In genomic region chr5:36869186-36869577, GRCm38 (mm10) we compare ENCODE assay signal across 8 mouse cellular contexts. TPM values are rescaled to one million over a fixed set of nuclear protein-coding genes. Genes with fewer than 3 reads are reported as not detected.
DNase-seq lines count a peak whose midpoint lies in the region; ATAC-seq and TF ChIP-seq lines count a peak whose summit lies in the region.

No protein-coding gene starts in this region.

- TF ChIP-seq POLR2A in ES-Bruce4 (IDR thresholded peaks at IDR 0.05; ENCODE audit: insufficient read depth, low read length): no peak
- no peak for TF ChIP-seq POLR2A in thymus, adult 2 months (IDR thresholded peaks at IDR 0.05; ENCODE audit: control insufficient read depth, extremely low read depth, insufficient read depth, low read length, poor library complexity)

- no peaks in the 10 kb centered on the region for H3K36me3 ChIP-seq in heart, embryonic 10.5 days
- no peaks in the 10 kb centered on the region for H3K36me3 ChIP-seq in ES-Bruce4 (ENCODE audit: control insufficient read depth, insufficient read depth, low read length, poor library complexity, severe bottlenecking)
- no peaks in the 10 kb centered on the region for H3K36me3 ChIP-seq in embryonic facial prominence, embryonic 11.5 days (replicated peaks; ENCODE audit: control insufficient read depth, insufficient read depth, low read depth, low read length)
- H3K36me3 ChIP-seq in limb, embryonic 13.5 days: no peaks in the 10 kb centered on the region
- H3K36me3 ChIP-seq in thymus, adult 2 months (ENCODE audit: control insufficient read depth, insufficient read depth, low read length): no peaks in the 10 kb centered on the region

- H3K4me2 ChIP-seq in embryonic facial prominence, embryonic 11.5 days (ENCODE audit: low read depth, low read length): peak overlapping the region; percentile 92
- H3K4me2 ChIP-seq in limb, embryonic 13.5 days (replicated peaks): peak overlapping the region; percentile 84

- H3K27me3 ChIP-seq in heart, embryonic 10.5 days (ENCODE audit: insufficient read depth, poor library complexity, severe bottlenecking): peaks cover 100% of the 10 kb centered on the region
- H3K27me3 ChIP-seq in ES-Bruce4 (ENCODE audit: control insufficient read depth, insufficient read depth, low read length, poor library complexity, severe bottlenecking): peaks cover 17% of the 10 kb centered on the region
- peaks cover 59% of the 10 kb centered on the region for H3K27me3 ChIP-seq in embryonic facial prominence, embryonic 11.5 days (ENCODE audit: control insufficient read depth, insufficient read depth, low read length)
- peaks cover 100% of the 10 kb centered on the region for H3K27me3 ChIP-seq in limb, embryonic 13.5 days
- H3K27me3 ChIP-seq in thymus, adult 2 months (ENCODE audit: control insufficient read depth, insufficient read depth, low read length): peaks cover 16% of the 10 kb centered on the region

- peak overlapping the region; percentile 79 for H3K9ac ChIP-seq in ES-Bruce4 (ENCODE audit: low read depth, poor library complexity, severe bottlenecking)
- no peak overlapping the region for H3K9ac ChIP-seq in embryonic facial prominence, embryonic 11.5 days (replicated peaks; ENCODE audit: low read length)
- H3K9ac ChIP-seq in limb, embryonic 13.5 days: no peak overlapping the region

- no peak overlapping the region for H3K27ac ChIP-seq in heart, embryonic 10.5 days
- no peak overlapping the region for H3K27ac ChIP-seq in ES-Bruce4 (ENCODE audit: insufficient read depth, low read length)
- no peak overlapping the region for H3K27ac ChIP-seq in embryonic facial prominence, embryonic 11.5 days (replicated peaks; ENCODE audit: low read depth, low read length)
- no peak overlapping the region for H3K27ac ChIP-seq in limb, embryonic 13.5 days
- H3K27ac ChIP-seq in thymus, adult 2 months (ENCODE audit: control insufficient read depth, insufficient read depth, low read length): no peak overlapping the region

- WGBS in heart, embryonic 10.5 days: 1% methylated on average over 7 of the region's 7 CpGs
- 3% methylated on average over 7 of the region's 7 CpGs for WGBS in embryonic facial prominence, embryonic 11.5 days
- 1% methylated on average over 7 of the region's 7 CpGs for WGBS in limb, embryonic 13.5 days
- WGBS in thymus, adult 2 months: 7% methylated on average over 7 of the region's 7 CpGs

- H3K9me3 ChIP-seq in heart, embryonic 10.5 days: 0 out of 2 replicates have a peak, but pooled peaks cover 4% of the 10 kb centered on the region
- no peaks in the 10 kb centered on the region for H3K9me3 ChIP-seq in ES-Bruce4 (replicated peaks; ENCODE audit: control insufficient read depth, insufficient read depth, low read length, poor library complexity, severe bottlenecking)
- H3K9me3 ChIP-seq in embryonic facial prominence, embryonic 11.5 days (replicated peaks; ENCODE audit: control insufficient read depth, low read length): no peaks in the 10 kb centered on the region
- peaks cover 11% of the 10 kb centered on the region for H3K9me3 ChIP-seq in limb, embryonic 13.5 days

- H3K4me3 ChIP-seq in heart, embryonic 10.5 days: peak overlapping the region; percentile 62
- peak overlapping the region; percentile 55 for H3K4me3 ChIP-seq in ES-Bruce4 (ENCODE audit: low read depth, low read length)
- peak overlapping the region; percentile 38 for H3K4me3 ChIP-seq in embryonic facial prominence, embryonic 11.5 days (ENCODE audit: low read depth, low read length)
- H3K4me3 ChIP-seq in limb, embryonic 13.5 days: peak overlapping the region; percentile 49
- H3K4me3 ChIP-seq in thymus, adult 2 months (ENCODE audit: control insufficient read depth, insufficient read depth, low read length): no peak overlapping the region

- no peak for DNase-seq in heart, embryonic 10.5 days (ENCODE audit: low spot score)
- no peak for DNase-seq in heart, postnatal 10 days
- no peak for DNase-seq in embryonic facial prominence, embryonic 11.5 days (ENCODE audit: low spot score)
- no peak for DNase-seq in ovary, postnatal 10 days (ENCODE audit: low spot score)
- DNase-seq in thymus, adult 2 months: no peak
- no peak for DNase-seq in thymus, postnatal 25 days

- intact Hi-C loops in heart, postnatal 10 days (cut with DNase I): no loop called here

- no peak for TF ChIP-seq EP300 in ES-Bruce4 (IDR thresholded peaks at IDR 0.05; ENCODE audit: insufficient read depth, low read depth, low read length)

- no peak for TF ChIP-seq CTCF in ES-Bruce4 (IDR thresholded peaks at IDR 0.05; ENCODE audit: low read depth, low read length)
- no peak for TF ChIP-seq CTCF in thymus, adult 2 months (IDR thresholded peaks at IDR 0.05; ENCODE audit: borderline replicate concordance, control insufficient read depth, extremely low read depth, insufficient read depth, low read length, poor library complexity)

- peaks cover 22% of the 10 kb centered on the region for H3K4me1 ChIP-seq in heart, embryonic 10.5 days
- no peaks in the 10 kb centered on the region for H3K4me1 ChIP-seq in ES-Bruce4 (ENCODE audit: control insufficient read depth, insufficient read depth, low read length)
- no peaks in the 10 kb centered on the region for H3K4me1 ChIP-seq in embryonic facial prominence, embryonic 11.5 days (ENCODE audit: control insufficient read depth, insufficient read depth, low read length)
- peaks cover 21% of the 10 kb centered on the region for H3K4me1 ChIP-seq in limb, embryonic 13.5 days
- no peaks in the 10 kb centered on the region for H3K4me1 ChIP-seq in thymus, adult 2 months (replicated peaks; ENCODE audit: control insufficient read depth, insufficient read depth, low read length)

- no peak for ATAC-seq in embryonic facial prominence, embryonic 11.5 days (replicated peaks; ENCODE audit: insufficient number of reproducible peaks, low FRiP score, low TSS enrichment, low read depth)
- ATAC-seq in limb, embryonic 13.5 days (ENCODE audit: low FRiP score, low read depth): no peak

RNA-seq across cellular contexts. Expression of gene Ppp2r2c, which starts 0.9 kb away (rescaled TPM):
- 0.03 TPM in 1 of 2 replicates, not detected in the other for polyA plus RNA-seq in heart, embryonic 10.5 days (2016; fragmentation: Nextera tagmentation; extraction: Ambion mirVana)
- under 1 TPM; 0.19 to 0.25 TPM for total RNA-seq in heart, postnatal 10 days (2021)
- 14.6 and 15.9 TPM in 2 replicates for polyA plus RNA-seq in ES-Bruce4 (2011; ENCODE audit: insufficient read depth, insufficient read length, low read depth, missing spikeins)
- 1.2 and 1.4 TPM in 2 replicates for polyA plus RNA-seq in embryonic facial prominence, embryonic 11.5 days (2014; fragmentation: Nextera tagmentation; extraction: Ambion mirVana)
- 0.10 and 0.15 TPM in 2 replicates for polyA plus RNA-seq in limb, embryonic 13.5 days (2015; fragmentation: Nextera tagmentation; extraction: Ambion mirVana)
- 0.09 and 0.16 TPM in 2 replicates for polyA plus RNA-seq in thymus, adult 2 months (2012; rRNA removed)

RNA-seq across cellular contexts. Expression of gene Man2b2, which starts 38.7 kb away (rescaled TPM):
- polyA plus RNA-seq in heart, embryonic 10.5 days (2016; fragmentation: Nextera tagmentation; extraction: Ambion mirVana): 12.6 and 20.6 TPM in 2 replicates
- total RNA-seq in heart, postnatal 10 days (2021): 10 to 100 TPM; 18.1 to 21.2 TPM
- 10.5 and 11.4 TPM in 2 replicates for polyA plus RNA-seq in ES-Bruce4 (2011; ENCODE audit: insufficient read depth, insufficient read length, low read depth, missing spikeins)
- polyA plus RNA-seq in embryonic facial prominence, embryonic 11.5 days (2014; fragmentation: Nextera tagmentation; extraction: Ambion mirVana): 7.7 and 9.1 TPM in 2 replicates
- polyA plus RNA-seq in limb, embryonic 13.5 days (2015; fragmentation: Nextera tagmentation; extraction: Ambion mirVana): 9.4 and 11.0 TPM in 2 replicates
- 76.3 and 78.1 TPM in 2 replicates for polyA plus RNA-seq in thymus, adult 2 months (2012; rRNA removed)
